Mouse (Mus musculus): Measurements from ENCODE around the gene Larp7.

DNA sequence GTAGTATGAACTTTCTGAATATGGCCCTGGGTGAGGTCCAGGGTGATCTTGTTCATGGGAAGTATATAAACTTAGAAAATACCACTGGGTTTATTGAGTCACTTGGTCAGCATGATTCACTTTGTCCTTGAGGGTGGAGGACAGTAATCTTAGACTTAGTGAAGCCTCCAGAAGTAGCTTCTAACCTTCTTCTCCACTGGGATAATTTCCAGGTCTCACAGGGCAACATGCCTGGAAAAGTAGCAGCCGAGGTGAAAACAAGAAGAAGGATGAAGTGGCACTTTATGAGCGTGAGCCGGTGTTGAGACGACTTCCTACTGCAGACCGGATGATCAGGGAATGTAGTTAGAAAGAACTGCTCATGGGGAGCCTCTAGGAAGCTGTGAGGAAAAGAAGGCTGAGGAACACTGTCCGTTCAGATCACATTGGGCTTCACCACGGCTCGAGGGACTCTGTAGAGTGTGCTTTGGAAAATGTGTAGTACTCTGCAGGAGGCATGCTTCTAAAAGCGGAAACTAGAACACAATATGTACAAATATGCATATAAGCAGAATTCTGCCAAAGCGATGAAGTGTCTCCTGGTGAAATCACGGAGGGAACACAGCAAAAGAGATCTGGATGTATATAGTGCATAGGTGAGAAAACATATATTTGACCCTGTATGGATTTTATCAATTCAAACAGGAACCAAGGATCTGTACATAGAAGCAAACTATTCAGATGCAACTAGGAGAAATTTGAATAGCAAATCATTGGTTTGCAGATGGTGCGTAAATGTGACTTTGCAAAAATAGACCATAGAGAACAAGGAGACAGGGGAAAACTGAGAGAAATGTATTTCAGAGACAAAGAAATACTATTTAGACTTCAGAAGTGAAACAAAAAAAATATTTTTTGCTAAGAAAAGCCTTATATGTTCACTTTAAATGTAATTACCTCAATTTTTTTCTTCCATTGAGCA is 41.1 kb downstream of the Larp7 start:
- TF ChIP-seq POLR2A (IDR thresholded peaks at IDR 0.05; ENCODE audit: insufficient read depth, low read depth, low read length) = no peak
- no peak for TF ChIP-seq CTCF (IDR thresholded peaks at IDR 0.05)
